Mouse (Mus musculus) heart, adult 2 months (tissue): Measurements from ENCODE around the gene Sept1. TPM values are rescaled to one million over a fixed set of nuclear protein-coding genes. Genes with fewer than 3 reads are reported as not detected.
A peak's percentile ranks its signal among the peaks of the same experiment; 100 is the strongest.

Experiments
- DNase-seq, 2 experiments: peaks; one replicate each; pipeline ENCODE4 v3.0.0; 2021
- H3K27ac ChIP-seq: fragments of 200-600 bp; 2 replicates; pipeline ENCODE4 v1.8.1; 2022
- H3K27me3 ChIP-seq: fragments of 200-500 bp; 2 replicates; pipeline ENCODE4 v1.6.1; 2012; ENCODE audit warnings: mild to moderate bottlenecking, low read length, inconsistent platforms, mixed read lengths; ENCODE audit not compliant: control insufficient read depth, insufficient read depth
- H3K36me3 ChIP-seq: fragments of 200-500 bp; 2 replicates; pipeline ENCODE4 v1.6.1; 2012; ENCODE audit warnings: low read length, inconsistent platforms; ENCODE audit not compliant: control insufficient read depth, insufficient read depth
- H3K4me1 ChIP-seq: fragments of 200-500 bp; 2 replicates; pipeline ENCODE4 v1.6.1; 2011; ENCODE audit warnings: low read length; ENCODE audit not compliant: control insufficient read depth, insufficient read depth
- H3K4me3 ChIP-seq: fragments of 200-600 bp; 2 replicates; pipeline ENCODE4 v1.8.1; 2022
- H3K79me2 ChIP-seq: fragments of 200-500 bp; replicated peaks from 2 replicates; pipeline ENCODE4 v1.6.1; 2012; ENCODE audit warnings: mild to moderate bottlenecking, inconsistent platforms, low read length, moderate library complexity, mixed read lengths; ENCODE audit not compliant: control insufficient read depth, insufficient read depth
- H3K9ac ChIP-seq: fragments of 200-500 bp; 2 replicates; pipeline ENCODE4 v1.6.1; 2012; ENCODE audit warnings: low read depth, mild to moderate bottlenecking, control low read depth, inconsistent platforms, low read length, mixed read lengths
- CTCF ChIP-seq: fragments of 200-600 bp; IDR thresholded peaks from 2 replicates; pipeline ENCODE4 v1.8.1; 2022; ENCODE audit warnings: antibody characterized with exemption, mild to moderate bottlenecking, moderate library complexity
- EP300 ChIP-seq: fragments of 200-500 bp; IDR thresholded peaks from 2 replicates; pipeline ENCODE4 v1.6.1; 2011; ENCODE audit warnings: low read depth, low read length, control low read depth; ENCODE audit not compliant: insufficient read depth
- POLR2A ChIP-seq: fragments of 200-500 bp; IDR thresholded peaks from 2 replicates; pipeline ENCODE4 v1.6.1; 2011; ENCODE audit warnings: mild to moderate bottlenecking, low read depth, low read length, control low read depth; ENCODE audit not compliant: insufficient read depth
- WGBS: fragments of 180-500 bp; shearing (Covaris S2); methylation state at CpG from one replicate; pipeline ENCODE4 v1.1.7; 2018; 5-methylcytosine and 5-hydroxymethylcytosine counted together
- intact Hi-C: fragments of 180-260 bp; cut with DNase I; formaldehyde crosslinking; loops from one replicate; pipeline ENCODE4 v1.15.1; 2025
- polyA plus RNA-seq: library from polyadenylated mRNA; depleted of rRNA; stranded (reverse); fragments of >200 nt; gene quantifications from 2 replicates; pipeline ENCODE4 v1.2.3, GENCODE M21; 2012
- total RNA-seq, 2 experiments: library from RNA; stranded (reverse); gene quantifications; 2 replicates each; pipeline ENCODE4 v1.2.3; 2021

Gene Sept1
- total and polyA plus RNA-seq, 3 experiments, result 2.5 to 13.0 (median 4.7) TPM

DNA sequence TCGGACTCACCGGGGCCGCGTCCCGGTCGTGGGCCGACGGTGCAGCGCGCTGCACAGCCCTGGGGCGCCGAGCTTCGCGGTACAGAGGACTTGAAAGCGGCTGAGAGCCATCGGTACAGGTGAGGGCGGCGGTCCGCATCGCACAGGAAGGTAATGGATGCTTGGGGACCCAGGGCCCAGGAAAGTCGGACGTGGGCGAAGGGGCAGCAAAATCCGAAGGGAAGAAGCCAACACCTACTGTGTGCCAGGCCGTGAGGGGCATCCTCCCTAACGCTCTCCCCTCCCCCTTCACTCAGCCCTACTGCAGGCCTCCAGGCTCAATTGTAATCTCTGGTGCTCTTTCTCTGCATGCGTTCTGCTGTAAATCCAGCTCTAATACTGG is 429 bp upstream of the Sept1 start:
- intact Hi-C loops, result loop anchor here (5.0 kb wide), 1 partner anchor 116 kb away; no protein-coding TSS in a partner anchor
- WGBS, result under 1% methylated on average over 27 of the region's 27 CpGs
- H3K36me3 ChIP-seq, result peaks cover 4% of the 10 kb centered on the region

DNA sequence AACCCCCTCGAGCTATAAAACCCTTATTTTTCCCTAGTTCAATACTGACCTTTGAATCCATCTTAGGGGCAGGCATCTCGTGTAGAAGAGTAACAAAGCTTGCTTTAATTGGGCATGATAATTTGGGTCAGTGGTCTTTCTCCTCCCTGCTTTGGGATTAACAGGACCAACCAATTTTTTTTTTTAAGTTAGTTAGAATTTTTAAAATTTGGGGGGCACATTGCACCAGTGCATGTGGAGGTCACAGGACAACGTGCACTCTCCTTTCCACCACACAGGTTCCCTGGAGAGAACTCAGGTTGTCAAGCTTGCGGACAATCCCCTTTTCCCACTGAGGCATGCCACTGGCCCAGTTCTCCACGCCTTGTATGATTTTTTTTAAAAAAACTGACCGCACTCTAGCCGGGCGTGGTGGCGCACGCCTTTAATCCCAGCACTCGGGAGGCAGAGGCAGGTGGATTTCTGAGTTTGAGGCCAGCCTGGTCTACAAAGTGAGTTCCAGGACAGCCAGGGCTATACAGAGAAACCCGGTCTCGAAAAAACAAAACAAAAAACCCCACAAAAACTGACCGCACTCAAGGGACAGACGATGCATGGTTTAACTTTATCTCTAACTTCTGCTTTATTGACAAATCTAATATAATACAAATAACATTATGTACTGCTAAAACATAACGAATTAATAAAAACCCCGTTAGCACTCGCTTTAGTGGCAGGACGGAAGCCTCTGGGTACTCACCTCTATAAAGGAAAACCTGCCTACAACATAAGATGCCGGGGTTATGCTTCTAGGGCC is 906 bp downstream of the Sept1 start:
- peak overlapping the region; percentile 77 for H3K4me3 ChIP-seq
- 6% methylated on average over 20 of the region's 20 CpGs for WGBS
- TF ChIP-seq EP300 (no peak), CTCF (no peak), POLR2A (no peak)
- no peak for DNase-seq
- H3K79me2 ChIP-seq, result peaks cover 3% of the 10 kb centered on the region
- H3K4me1 ChIP-seq, result peaks cover 5% of the 10 kb centered on the region
- H3K27me3 ChIP-seq, result no peaks in the 10 kb centered on the region
- peaks cover 4% of the 10 kb centered on the region for H3K36me3 ChIP-seq
- H3K27ac ChIP-seq, result peak overlapping the region; percentile 90
- intact Hi-C loops, result loop anchor here (1.0 to 5.0 kb wide), 2 partner anchors 23 to 115 kb away; no protein-coding TSS in a partner anchor
- H3K9ac ChIP-seq, result peak overlapping the region; percentile 98

More for the DNA sequence above, 429 bp upstream of the Sept1 start:
- Histone ChIP-seq H3K27ac (peak overlapping the region; percentile 90), H3K79me2 (peaks cover 3% of the 10 kb centered on the region), H3K4me1 (peaks cover 5% of the 10 kb centered on the region), H3K9ac (peak overlapping the region; percentile 98), H3K27me3 (no peaks in the 10 kb centered on the region), H3K4me3 (peak overlapping the region; percentile 77)
- no peak for DNase-seq
- TF ChIP-seq EP300 (no peak), CTCF (no peak), POLR2A (no peak)

DNA sequence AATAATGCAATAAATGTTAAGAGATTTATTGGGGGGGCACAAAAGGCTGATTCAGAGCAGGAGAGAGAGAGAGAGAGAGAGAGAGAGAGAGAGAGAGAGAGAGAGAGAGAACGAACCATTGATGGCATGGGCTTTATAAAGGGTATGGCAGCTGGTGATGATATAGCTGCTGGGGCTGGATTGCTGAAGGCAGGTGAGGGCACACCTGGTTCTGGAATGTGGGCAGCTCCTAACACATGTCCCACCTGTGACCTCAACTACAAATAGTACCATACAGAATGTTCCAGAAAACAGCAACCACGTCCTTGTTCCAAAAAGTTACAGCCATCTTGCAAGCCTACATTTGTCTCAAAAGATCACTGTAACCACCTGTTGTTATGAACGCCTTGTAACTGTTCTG is 1.6 kb downstream of the Sept1 start:
- H3K36me3 ChIP-seq, result peaks cover 4% of the 10 kb centered on the region
- no peak overlapping the region for H3K27ac ChIP-seq
- intact Hi-C loops, result loop anchor here (5.0 kb wide), 1 partner anchor 114 kb away; no protein-coding TSS in a partner anchor
- H3K9ac ChIP-seq, result peak overlapping the region; percentile 12; the same call in 1 of the 2 replicates
- no peak for TF ChIP-seq POLR2A
- no peak for TF ChIP-seq EP300
- TF ChIP-seq CTCF, result no peak
- DNase-seq, result no peak
- WGBS, result 45% methylated on average over 3 of the region's 3 CpGs
- no peaks in the 10 kb centered on the region for H3K27me3 ChIP-seq
- no peak overlapping the region for H3K4me3 ChIP-seq
- H3K79me2 ChIP-seq, result peaks cover 3% of the 10 kb centered on the region
- peaks cover 5% of the 10 kb centered on the region for H3K4me1 ChIP-seq

DNA sequence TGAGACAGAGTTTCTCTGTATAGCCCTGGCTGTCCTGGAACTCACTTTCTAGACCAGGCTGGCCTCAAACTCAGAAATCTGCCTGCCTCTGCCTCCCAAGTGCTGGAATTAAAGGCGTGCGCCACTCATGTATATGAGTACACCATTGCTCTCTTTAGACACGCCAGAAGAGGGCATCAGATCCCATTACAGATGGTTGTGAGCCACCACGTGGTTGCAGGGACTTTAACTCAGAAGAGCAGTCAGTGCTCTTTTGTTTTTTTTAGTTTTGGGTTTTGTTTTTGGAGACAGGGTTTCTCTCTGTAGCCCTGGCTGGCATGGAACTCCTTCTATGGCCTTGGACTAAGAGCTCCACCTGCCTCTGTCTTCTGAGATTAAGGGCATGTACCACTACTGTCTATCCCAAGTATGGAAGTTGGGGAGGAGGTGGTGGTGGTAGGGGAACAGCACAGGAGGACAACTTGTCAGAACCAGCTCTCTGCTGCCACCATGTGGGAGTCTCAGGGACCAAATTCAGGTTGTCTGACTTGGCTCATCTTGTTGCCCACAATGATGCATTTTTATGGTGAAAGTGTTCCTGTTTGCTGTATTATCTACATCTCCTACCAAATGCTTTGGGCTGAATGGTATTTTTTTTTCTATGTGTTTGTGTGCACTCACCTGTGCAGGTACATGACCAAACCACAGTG is 4.2 kb downstream of the Sept1 start:
- Histone ChIP-seq H3K4me3 (no peak overlapping the region), H3K79me2 (peaks cover 3% of the 10 kb centered on the region), H3K27ac (no peak overlapping the region), H3K36me3 (peaks cover 4% of the 10 kb centered on the region), H3K9ac (no peak overlapping the region), H3K27me3 (no peaks in the 10 kb centered on the region), H3K4me1 (peaks cover 5% of the 10 kb centered on the region)
- peak; percentile 62; the same call in 1 of the 2 replicates for TF ChIP-seq EP300
- TF ChIP-seq POLR2A, result no peak
- peak; percentile 91 for TF ChIP-seq CTCF
- 53% methylated on average over 4 of the region's 4 CpGs for WGBS
- intact Hi-C loops, result loop anchor here (2.0 kb wide), 1 partner anchor 14 kb away; no protein-coding TSS in a partner anchor
- peak; percentile 74 to 81 for DNase-seq

DNA sequence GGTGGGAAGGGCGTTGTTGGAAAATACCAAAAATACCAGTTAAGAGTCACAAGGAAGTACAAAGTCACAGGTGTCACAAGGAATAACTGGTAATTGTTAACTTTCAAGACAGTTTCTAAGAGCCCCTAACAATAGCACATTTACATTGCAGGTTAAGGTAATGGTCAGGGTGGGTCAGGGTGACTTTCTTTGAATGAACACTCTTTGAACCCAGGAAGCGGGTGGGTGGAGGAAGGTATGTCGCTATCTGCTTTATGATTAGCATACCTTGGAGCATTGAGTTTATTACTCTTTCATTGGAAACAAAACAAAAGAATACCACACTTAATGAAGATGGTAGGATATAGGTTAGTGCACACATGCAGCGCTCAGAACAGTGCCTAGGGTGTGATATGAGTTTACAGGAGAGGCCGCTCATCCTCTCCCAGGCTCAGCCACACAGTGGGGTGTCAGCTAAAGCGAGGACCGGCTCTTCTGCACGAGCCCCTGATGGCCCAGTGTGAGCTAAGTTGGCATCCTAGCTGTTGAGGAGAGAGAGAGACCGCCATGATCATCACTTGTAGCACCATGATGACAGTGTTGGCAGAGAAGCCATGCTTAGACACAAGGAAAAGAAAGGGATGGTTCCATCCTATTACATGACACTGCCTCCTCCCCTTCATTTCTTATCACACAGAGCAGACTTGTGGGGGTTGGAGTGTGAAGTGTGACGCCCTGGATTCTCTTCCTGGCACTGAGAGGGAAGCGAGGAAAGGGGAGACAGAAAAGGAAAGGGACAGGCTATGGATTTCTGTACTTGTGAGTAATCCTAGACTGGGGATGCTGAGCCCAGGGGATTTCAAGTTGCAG is 7.6 kb downstream of the Sept1 start:
- H3K27ac ChIP-seq, result no peak overlapping the region

More for the DNA sequence above, 7.6 kb downstream of the Sept1 start:
- TF ChIP-seq EP300 (no peak), CTCF (no peak), POLR2A (no peak)
- Histone ChIP-seq H3K36me3 (no peaks in the 10 kb centered on the region), H3K4me1 (no peaks in the 10 kb centered on the region), H3K27me3 (no peaks in the 10 kb centered on the region), H3K79me2 (no peaks in the 10 kb centered on the region), H3K9ac (no peak overlapping the region), H3K4me3 (no peak overlapping the region)
- intact Hi-C loops, result no loop called here
- DNase-seq, result no peak
- 82% methylated on average over 11 of the region's 11 CpGs for WGBS
